Mouse (Mus musculus) lung, adult 2 months (tissue): Measurements from ENCODE around the gene Acot12. TPM values are rescaled to one million over a fixed set of nuclear protein-coding genes. Genes with fewer than 3 reads are reported as not detected.

Source experiments
- DNase-seq: peaks from one replicate; pipeline ENCODE4 v3.0.0; 2022
- H3K4me1 ChIP-seq: fragments of 200-500 bp; 2 replicates; pipeline ENCODE4 v1.6.1; 2011; ENCODE audit warnings: low read length; ENCODE audit not compliant: control insufficient read depth, insufficient read depth
- H3K4me3 ChIP-seq: fragments of 200-500 bp; replicated peaks from 2 replicates; pipeline ENCODE3; 2011; ENCODE audit warnings: low read depth, mild to moderate bottlenecking, control low read depth, low read length; ENCODE audit errors: extremely low read depth
- CTCF ChIP-seq: fragments of 200-500 bp; IDR thresholded peaks from 2 replicates; pipeline ENCODE4 v1.5.1; 2011; ENCODE audit warnings: mild to moderate bottlenecking, low read length, control low read depth; ENCODE audit not compliant: insufficient read depth
- POLR2A ChIP-seq: fragments of 200-500 bp; IDR thresholded peaks from 2 replicates; pipeline ENCODE4 v1.6.1; 2011; ENCODE audit warnings: low read depth, mild to moderate bottlenecking, control low read depth, low read length, borderline replicate concordance; ENCODE audit errors: extremely low read depth
- WGBS: fragments of 180-500 bp; shearing (Covaris S2); methylation state at CpG from one replicate; pipeline ENCODE4 v1.1.7; 2018; 5-methylcytosine and 5-hydroxymethylcytosine counted together
- polyA plus RNA-seq: library from polyadenylated mRNA; depleted of rRNA; stranded (reverse); fragments of >200 nt; gene quantifications from 2 replicates; pipeline ENCODE4 v1.2.3, GENCODE M21; 2012

Gene Acot12
- polyA plus RNA-seq, 1 experiment = not detected

GRCm38 (mm10) chr13:91724211-91724610, 17.1 kb upstream of the Acot12 start:
- Histone ChIP-seq H3K4me3 (no peak overlapping the region), H3K4me1 (no peaks in the 10 kb centered on the region)
- WGBS = 72% methylated on average over 3 of the region's 3 CpGs
- DNase-seq = no peak
- no peak for TF ChIP-seq CTCF
- no peak for TF ChIP-seq POLR2A

DNA sequence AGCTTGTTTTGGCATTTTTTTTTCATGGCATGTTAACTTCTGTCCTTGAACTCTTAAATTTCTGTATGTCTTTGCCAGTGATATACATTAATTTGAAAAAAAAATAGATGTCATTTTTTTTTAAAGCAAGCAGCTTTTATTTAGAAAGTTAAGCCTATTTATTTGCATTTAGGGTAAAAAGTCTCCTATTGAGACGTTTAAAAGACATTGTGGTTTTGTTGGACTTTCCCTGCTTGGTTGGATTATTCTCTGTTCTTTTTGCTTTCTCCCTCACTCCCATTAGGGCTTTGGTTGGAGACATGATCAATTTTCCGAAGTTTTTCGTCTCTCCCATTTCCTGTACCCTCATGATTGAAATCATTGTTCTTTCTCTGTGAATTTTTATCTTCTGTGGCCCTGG, 16.2 kb upstream of the Acot12 start:
- TF ChIP-seq POLR2A = no peak
- TF ChIP-seq CTCF = no peak
- Histone ChIP-seq H3K4me3 (no peak overlapping the region), H3K4me1 (no peaks in the 10 kb centered on the region)
- WGBS = 69% methylated on average over 3 of the region's 3 CpGs
- no peak for DNase-seq

DNA sequence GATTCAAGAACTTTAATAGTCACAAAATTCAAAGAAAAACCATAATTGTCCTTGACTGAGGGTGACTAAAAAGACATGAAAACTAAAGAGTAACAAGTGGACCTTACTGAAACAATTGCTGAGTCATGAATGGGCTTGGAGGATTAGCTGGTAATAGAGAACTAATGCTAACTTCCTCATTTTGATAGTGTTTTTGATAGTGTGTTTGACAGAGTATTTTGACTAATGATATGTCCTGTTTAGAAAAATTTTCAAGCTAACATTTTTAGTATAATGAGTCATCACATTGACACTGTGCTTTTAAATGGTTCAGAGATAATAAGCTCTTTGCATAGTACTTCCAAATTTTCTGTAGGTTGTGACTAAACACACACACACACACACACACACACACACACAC, 13.4 kb upstream of the Acot12 start:
- TF ChIP-seq POLR2A (no peak), CTCF (no peak)
- no peaks in the 10 kb centered on the region for H3K4me1 ChIP-seq
- DNase-seq = no peak
- H3K4me3 ChIP-seq = no peak overlapping the region

- no peak for DNase-seq
- no peaks in the 10 kb centered on the region for H3K4me1 ChIP-seq
- no peak for TF ChIP-seq CTCF
- TF ChIP-seq POLR2A = no peak
- 82% methylated on average over 1 of the region's 1 CpGs for WGBS
- H3K4me3 ChIP-seq = no peak overlapping the region
These were observed 4.1 kb upstream of the Acot12 start for GRCm38 (mm10) chr13:91737191-91737590.

GRCm38 (mm10) chr13:91740851-91741250, 461 bp upstream of the Acot12 start:
- DNase-seq = no peak
- WGBS = 48% methylated on average over 6 of the region's 6 CpGs
- TF ChIP-seq POLR2A (no peak), CTCF (no peak)

GRCm38 (mm10) chr13:91743180-91743579, 1.9 kb downstream of the Acot12 start:
- Histone ChIP-seq H3K4me3 (no peak overlapping the region), H3K4me1 (no peaks in the 10 kb centered on the region)
- no peak for TF ChIP-seq POLR2A
- TF ChIP-seq CTCF = no peak
- DNase-seq = no peak
- 92% methylated on average over 3 of the region's 3 CpGs for WGBS

More at GRCm38 (mm10) chr13:91740851-91741250, 461 bp upstream of the Acot12 start:
- Histone ChIP-seq H3K4me1 (no peaks in the 10 kb centered on the region), H3K4me3 (peak overlapping the region; percentile 2)

- WGBS = 70% methylated on average over 5 of the region's 5 CpGs
- Histone ChIP-seq H3K4me1 (no peaks in the 10 kb centered on the region), H3K4me3 (no peak overlapping the region)
- no peak for DNase-seq
- TF ChIP-seq CTCF (no peak), POLR2A (no peak)
These were observed 5.2 kb downstream of the Acot12 start for GRCm38 (mm10) chr13:91746470-91746869.

GRCm38 (mm10) chr13:91748401-91748800, 7.1 kb downstream of the Acot12 start:
- no peak for TF ChIP-seq CTCF
- no peak for TF ChIP-seq POLR2A
- no peak for DNase-seq
- Histone ChIP-seq H3K4me1 (no peaks in the 10 kb centered on the region), H3K4me3 (no peak overlapping the region)
- 87% methylated on average over 2 of the region's 2 CpGs for WGBS

- DNase-seq = no peak
- no peak overlapping the region for H3K4me3 ChIP-seq
- TF ChIP-seq POLR2A (no peak), CTCF (no peak)
- no peaks in the 10 kb centered on the region for H3K4me1 ChIP-seq
- 60% methylated on average over 4 of the region's 4 CpGs for WGBS
These were observed 8.7 kb downstream of the Acot12 start for GRCm38 (mm10) chr13:91749981-91750380.

DNA sequence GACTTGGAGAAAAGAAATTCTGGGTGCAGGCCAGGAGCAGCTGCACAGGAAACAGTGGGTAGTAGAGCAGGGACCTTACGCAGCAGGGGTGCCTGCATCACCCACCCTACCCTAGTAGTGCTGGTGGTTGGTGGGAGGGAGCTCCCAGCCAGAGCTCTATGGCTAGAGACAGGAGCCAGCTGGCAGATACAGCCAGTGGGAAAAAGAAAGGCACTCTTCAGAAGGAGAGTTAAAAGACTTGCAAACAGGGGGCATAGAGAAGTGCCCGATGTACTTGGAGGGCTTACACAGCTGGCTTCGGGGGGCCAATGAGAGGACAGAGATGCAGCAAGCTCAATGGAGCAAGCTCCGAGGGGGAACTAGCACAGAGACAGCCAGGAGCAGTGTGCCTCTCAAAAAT, 12.4 kb downstream of the Acot12 start:
- Histone ChIP-seq H3K4me3 (no peak overlapping the region), H3K4me1 (no peaks in the 10 kb centered on the region)
- TF ChIP-seq POLR2A = no peak
- DNase-seq = no peak
- WGBS = 51% methylated on average over 4 of the region's 4 CpGs

DNA sequence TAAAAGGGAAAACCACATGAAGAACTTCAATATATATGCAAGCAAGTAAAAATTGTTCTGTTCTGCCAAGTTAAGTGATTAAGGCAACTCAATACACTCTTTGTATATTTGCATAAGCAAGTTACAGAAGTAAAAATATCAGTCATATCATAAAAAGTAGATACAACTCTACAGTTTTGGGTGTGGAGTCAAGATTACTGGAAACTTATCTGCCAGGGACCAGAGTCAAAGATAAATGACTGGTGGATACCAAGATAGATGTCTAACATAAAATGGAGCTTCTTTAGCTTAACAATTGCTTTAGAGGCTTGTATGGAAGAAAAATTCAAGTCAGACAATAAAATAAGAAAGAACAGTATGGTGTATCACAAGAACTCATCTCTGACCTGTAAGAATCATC, 13.4 kb downstream of the Acot12 start:
- no peak for DNase-seq
- no peak overlapping the region for H3K4me3 ChIP-seq
- H3K4me1 ChIP-seq = no peaks in the 10 kb centered on the region
- TF ChIP-seq POLR2A (no peak), CTCF (no peak)
